Mouse (Mus musculus) frontal cortex, postnatal 10 days (tissue): ENCODE results near the gene Nsl1.

Experiments used
- DNase-seq, 2 experiments: peaks; one replicate each; pipeline ENCODE4 v3.0.0; 2022; ENCODE audit warnings: low spot score in 2 of 2, mixed read lengths in 1 of 2

Nsl1 gene

DNA sequence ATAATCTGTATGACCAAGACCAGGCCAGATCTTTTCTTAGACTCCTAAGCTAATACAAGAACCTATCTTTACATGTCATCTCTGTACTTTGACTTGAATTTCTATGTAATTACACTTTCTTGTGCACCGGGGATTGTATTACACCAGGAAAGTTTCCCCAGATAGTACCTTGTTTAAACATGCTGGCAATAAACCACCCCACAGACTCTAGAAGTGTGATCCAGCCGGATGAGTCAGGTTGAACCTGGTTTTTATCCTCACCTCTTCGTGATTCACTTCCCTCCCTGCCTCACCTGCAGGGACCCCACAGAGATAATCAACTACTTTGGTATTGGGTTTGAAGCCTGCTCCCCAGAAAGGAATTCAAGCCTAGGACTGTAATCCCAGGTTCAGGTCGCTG, 72.6 kb downstream of the Nsl1 start:
- no peak for DNase-seq
